Mouse (Mus musculus): ENCODE measurements around the gene Gadl1.

DNA sequence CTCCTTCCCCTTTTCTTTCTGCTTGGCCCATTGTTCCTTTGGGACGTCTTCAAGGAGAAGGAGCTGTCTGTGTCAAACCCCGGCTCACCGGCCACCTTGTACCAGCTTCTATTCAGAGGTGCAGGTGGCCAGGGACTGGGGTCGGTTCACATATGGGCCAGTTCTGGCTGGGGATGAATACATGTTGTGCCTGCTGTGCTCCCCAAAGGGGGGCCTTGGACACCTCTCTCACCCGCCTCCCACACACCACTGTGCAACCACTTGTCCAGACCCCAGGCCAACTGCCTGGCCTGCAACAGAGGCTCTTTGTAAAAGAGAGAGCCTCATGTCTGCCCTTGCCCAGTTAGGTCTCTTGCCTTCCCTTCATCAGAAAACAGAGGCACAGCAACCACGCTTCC lies 190.3 kb downstream of the Gadl1 start:
- TF ChIP-seq GATA1 (IDR thresholded peaks at IDR 0.05; ENCODE audit: borderline replicate concordance, low read length) (no peak), FLI1 (IDR thresholded peaks at IDR 0.05; ENCODE audit: low read length) (no peak)
